Mouse (Mus musculus) bone marrow, adult 2 months (tissue): ENCODE data around the gene Crhbp.

Experiments used
- CTCF ChIP-seq: fragments of 200-500 bp; IDR thresholded peaks from 2 replicates; pipeline ENCODE4 v1.5.1; 2011; ENCODE audit warnings: low read length, control low read depth; ENCODE audit not compliant: control insufficient read depth, insufficient read depth
- POLR2A ChIP-seq: fragments of 200-500 bp; IDR thresholded peaks from 2 replicates; pipeline ENCODE4 v1.6.1; 2011; ENCODE audit warnings: low read depth, mild to moderate bottlenecking, control low read depth, low read length, borderline replicate concordance; ENCODE audit not compliant: control insufficient read depth

GRCm38 (mm10) chr13:95382418-95382817 lies 62.3 kb downstream of the Crhbp start:
- TF ChIP-seq CTCF (no peak), POLR2A (no peak)
